Mouse (Mus musculus): ENCODE results near the gene F13a1. TPM values are rescaled to one million over a fixed set of nuclear protein-coding genes. Genes with fewer than 3 reads are reported as not detected.

F13a1 gene
- 7.5 and 8.6 TPM in 2 replicates for polyA plus RNA-seq (2014; fragmentation: Nextera tagmentation; extraction: Ambion mirVana)

DNA sequence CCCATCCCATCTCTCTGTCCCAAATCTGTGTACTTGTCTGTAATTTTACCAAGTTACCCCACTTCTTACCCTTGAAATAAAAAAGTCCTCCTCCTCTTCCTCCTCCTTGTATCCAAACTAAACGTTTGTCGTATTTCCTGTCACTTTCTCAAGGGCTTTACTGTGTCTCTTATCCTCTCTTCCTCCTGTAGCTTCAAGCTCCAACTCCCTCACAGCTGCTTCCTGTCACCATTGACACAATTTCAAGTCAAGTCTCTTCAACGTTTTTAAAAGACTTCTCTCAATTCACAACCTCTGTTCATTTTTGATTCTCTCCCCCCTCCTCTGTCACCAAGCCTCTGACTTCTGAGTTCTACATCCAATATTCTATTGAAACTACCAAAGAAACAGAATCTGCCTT, at the start of gene F13a1:
Gene F13a1, minus strand, starts transcription at position 119 of the 400 bp plus-strand sequence.
- DNase-seq (ENCODE audit: low spot score): no peak
- Histone ChIP-seq H3K4me3 (ENCODE audit: low read depth, low read length) (no peak within 1 kb of the TSS), H3K4me1 (replicated peaks; ENCODE audit: control insufficient read depth, insufficient read depth, low read length) (no peaks in the 10 kb centered on the region), H3K36me3 (ENCODE audit: control insufficient read depth, insufficient read depth, low read length) (no peaks in the 10 kb centered on the region), H3K27me3 (ENCODE audit: control insufficient read depth, insufficient read depth, low read length) (no peaks in the 10 kb centered on the region), H3K9me3 (ENCODE audit: control insufficient read depth, low read length) (no peaks in the 10 kb centered on the region), H3K27ac (ENCODE audit: low read depth, low read length) (no peak within 1 kb of the TSS), H3K4me2 (ENCODE audit: low read depth, low read length, severe bottlenecking) (no peak within 1 kb of the TSS), H3K9ac (ENCODE audit: low read length) (no peak within 1 kb of the TSS)
- no peak for ATAC-seq (replicated peaks; ENCODE audit: low FRiP score)
- 74% methylated on average over 3 of the region's 3 CpGs for WGBS

DNA sequence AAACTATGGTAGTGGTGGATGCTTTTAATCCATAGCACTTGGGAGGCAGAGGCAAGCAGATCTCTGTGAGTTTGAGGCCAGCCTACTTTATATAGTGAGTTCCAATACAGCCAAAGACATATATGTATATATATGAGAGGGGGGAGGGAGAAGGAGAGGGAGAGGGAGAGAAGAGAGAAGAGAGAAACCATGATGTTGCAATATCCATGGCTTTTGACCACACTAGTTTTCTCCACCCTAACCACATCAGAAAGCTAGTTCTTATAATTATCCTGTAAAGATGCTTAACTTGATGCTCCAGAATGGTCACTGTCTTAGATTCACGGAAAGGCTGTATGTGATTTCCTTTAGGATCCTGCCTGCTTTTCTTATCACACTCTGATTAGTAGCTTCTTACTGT, 41.6 kb upstream of the F13a1 start:
- DNase-seq (ENCODE audit: low spot score) (no peak), ATAC-seq (replicated peaks; ENCODE audit: low FRiP score) (no peak)
- no peak overlapping the region for H3K27ac ChIP-seq (ENCODE audit: low read depth, low read length)
- no peak overlapping the region for H3K4me3 ChIP-seq (ENCODE audit: low read depth, low read length)
- H3K4me2 ChIP-seq (ENCODE audit: low read depth, low read length, severe bottlenecking): no peak overlapping the region
- H3K9me3 ChIP-seq (ENCODE audit: control insufficient read depth, low read length): no peaks in the 10 kb centered on the region
- H3K27me3 ChIP-seq (ENCODE audit: control insufficient read depth, insufficient read depth, low read length): no peaks in the 10 kb centered on the region
- H3K4me1 ChIP-seq (replicated peaks; ENCODE audit: control insufficient read depth, insufficient read depth, low read length): no peaks in the 10 kb centered on the region
- no peak overlapping the region for H3K9ac ChIP-seq (ENCODE audit: low read length)
- WGBS: 87% methylated on average over 1 of the region's 1 CpGs
- H3K36me3 ChIP-seq (ENCODE audit: control insufficient read depth, insufficient read depth, low read length): no peaks in the 10 kb centered on the region

DNA sequence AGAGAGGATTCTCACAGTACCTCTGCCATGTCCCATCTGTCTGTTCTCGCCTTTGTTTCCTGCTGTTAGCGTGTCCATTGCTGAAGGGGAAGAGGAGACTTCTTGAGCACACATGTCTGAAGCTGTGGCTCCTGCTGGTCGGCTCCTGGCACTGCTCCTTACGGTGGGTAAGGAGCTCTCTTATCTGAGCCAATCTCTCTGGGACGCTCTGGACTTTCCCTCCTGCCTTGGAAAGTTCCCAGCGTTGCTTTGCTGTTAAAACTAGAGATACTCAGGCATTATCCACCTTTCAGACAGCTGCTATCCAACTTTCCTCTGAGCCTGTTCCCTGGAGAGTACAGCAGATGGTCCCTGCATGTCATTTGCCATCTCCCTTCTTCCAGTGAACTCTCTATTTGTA, 39.1 kb upstream of the F13a1 start:
- no peaks in the 10 kb centered on the region for H3K9me3 ChIP-seq (ENCODE audit: control insufficient read depth, low read length)
- H3K27me3 ChIP-seq (ENCODE audit: control insufficient read depth, insufficient read depth, low read length): no peaks in the 10 kb centered on the region
- no peak for ATAC-seq (replicated peaks; ENCODE audit: low FRiP score)
- H3K9ac ChIP-seq (ENCODE audit: low read length): no peak overlapping the region
- WGBS: 79% methylated on average over 6 of the region's 6 CpGs
- H3K4me2 ChIP-seq (ENCODE audit: low read depth, low read length, severe bottlenecking): no peak overlapping the region
- no peaks in the 10 kb centered on the region for H3K4me1 ChIP-seq (replicated peaks; ENCODE audit: control insufficient read depth, insufficient read depth, low read length)
- no peaks in the 10 kb centered on the region for H3K36me3 ChIP-seq (ENCODE audit: control insufficient read depth, insufficient read depth, low read length)
- H3K4me3 ChIP-seq (ENCODE audit: low read depth, low read length): no peak overlapping the region
- DNase-seq (ENCODE audit: low spot score): no peak
- no peak overlapping the region for H3K27ac ChIP-seq (ENCODE audit: low read depth, low read length)

DNA sequence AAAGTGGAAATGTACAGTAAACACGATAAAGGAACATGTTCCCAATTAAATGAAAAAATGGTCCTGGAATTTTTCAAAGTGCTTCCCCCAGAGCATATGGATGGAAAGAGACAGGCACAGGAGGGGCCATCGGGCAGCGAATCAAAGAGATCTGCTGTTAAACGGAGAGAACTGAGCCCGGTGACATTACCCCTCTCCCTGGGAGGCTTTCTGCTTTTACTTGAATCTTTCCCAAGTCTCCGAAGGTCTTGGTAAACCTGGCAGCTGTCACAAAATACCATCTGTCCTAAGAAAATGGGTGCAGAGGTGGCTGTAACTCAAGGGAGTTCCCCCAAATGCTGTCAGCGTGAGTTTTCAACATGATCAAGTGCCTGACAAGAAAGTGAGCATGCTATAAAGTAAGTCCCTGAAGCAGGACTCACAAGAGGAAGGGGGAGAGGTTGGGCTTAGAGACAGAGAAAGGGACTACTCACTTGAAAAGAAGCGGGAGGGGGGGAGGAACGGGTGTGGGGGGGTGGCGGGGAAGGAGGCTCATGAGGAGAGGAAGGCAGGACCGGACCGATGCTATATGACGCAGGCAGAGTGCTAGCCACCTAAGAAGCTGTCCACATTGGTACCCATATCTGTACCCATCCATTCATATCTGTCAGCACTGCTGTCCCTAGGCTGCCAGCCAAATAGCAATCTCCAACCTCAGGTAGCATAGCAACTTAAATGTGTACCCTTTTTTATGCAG, 31.6 kb upstream of the F13a1 start:
- H3K4me2 ChIP-seq (ENCODE audit: low read depth, low read length, severe bottlenecking): no peak overlapping the region
- H3K9me3 ChIP-seq (ENCODE audit: control insufficient read depth, low read length): no peaks in the 10 kb centered on the region
- DNase-seq (ENCODE audit: low spot score) (no peak), ATAC-seq (replicated peaks; ENCODE audit: low FRiP score) (no peak)
- WGBS: 64% methylated on average over 13 of the region's 13 CpGs
- H3K4me1 ChIP-seq (replicated peaks; ENCODE audit: control insufficient read depth, insufficient read depth, low read length): no peaks in the 10 kb centered on the region
- H3K4me3 ChIP-seq (ENCODE audit: low read depth, low read length): no peak overlapping the region
- H3K36me3 ChIP-seq (ENCODE audit: control insufficient read depth, insufficient read depth, low read length): no peaks in the 10 kb centered on the region
- H3K27ac ChIP-seq (ENCODE audit: low read depth, low read length): no peak overlapping the region
- H3K27me3 ChIP-seq (ENCODE audit: control insufficient read depth, insufficient read depth, low read length): no peaks in the 10 kb centered on the region
- H3K9ac ChIP-seq (ENCODE audit: low read length): no peak overlapping the region

DNA sequence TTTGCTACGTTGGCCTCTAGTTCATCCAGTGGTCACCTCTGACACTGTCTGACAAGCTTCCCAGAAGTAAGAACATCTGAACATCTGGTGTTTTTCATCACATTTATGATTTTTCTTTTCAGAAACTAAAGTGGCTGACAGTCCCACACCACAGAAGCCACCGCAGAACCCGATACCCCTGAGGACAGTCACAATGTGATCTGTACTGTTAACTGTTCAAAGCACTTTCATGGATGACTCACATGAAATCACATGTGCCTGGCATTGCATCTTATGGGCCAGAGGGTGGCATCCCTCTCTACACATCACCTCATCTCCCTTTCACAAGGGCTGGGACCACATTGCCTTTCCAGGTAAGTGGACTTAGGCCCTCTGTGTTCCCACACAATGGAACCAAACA, 21.3 kb upstream of the F13a1 start:
- Histone ChIP-seq H3K27ac (ENCODE audit: low read depth, low read length) (no peak overlapping the region), H3K36me3 (ENCODE audit: control insufficient read depth, insufficient read depth, low read length) (no peaks in the 10 kb centered on the region), H3K27me3 (ENCODE audit: control insufficient read depth, insufficient read depth, low read length) (no peaks in the 10 kb centered on the region), H3K9ac (ENCODE audit: low read length) (no peak overlapping the region), H3K4me3 (ENCODE audit: low read depth, low read length) (no peak overlapping the region), H3K4me2 (ENCODE audit: low read depth, low read length, severe bottlenecking) (no peak overlapping the region), H3K9me3 (ENCODE audit: control insufficient read depth, low read length) (no peaks in the 10 kb centered on the region), H3K4me1 (replicated peaks; ENCODE audit: control insufficient read depth, insufficient read depth, low read length) (no peaks in the 10 kb centered on the region)
- WGBS: 91% methylated on average over 3 of the region's 3 CpGs
- no peak for ATAC-seq (replicated peaks; ENCODE audit: low FRiP score)
- no peak for DNase-seq (ENCODE audit: low spot score)

DNA sequence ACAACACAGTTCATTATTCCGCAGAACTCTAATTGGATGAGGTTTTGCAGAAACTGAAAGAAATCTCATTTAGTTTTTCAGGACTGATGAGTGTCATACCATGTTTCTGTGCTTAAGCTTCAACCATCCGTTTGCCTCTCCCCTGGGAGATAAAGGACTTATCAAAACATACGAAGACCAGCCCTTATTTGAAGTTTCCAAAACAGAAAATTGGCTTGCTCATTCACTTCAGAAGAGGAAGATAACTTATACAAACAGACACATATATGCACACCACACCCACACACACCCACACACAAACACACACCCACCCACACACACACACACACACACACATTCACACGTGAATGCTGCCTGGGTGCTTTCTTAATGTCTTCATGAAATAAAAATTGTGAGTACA, 20.8 kb upstream of the F13a1 start:
- ATAC-seq (replicated peaks; ENCODE audit: low FRiP score) (no peak), DNase-seq (ENCODE audit: low spot score) (no peak)
- no peaks in the 10 kb centered on the region for H3K9me3 ChIP-seq (ENCODE audit: control insufficient read depth, low read length)
- no peak overlapping the region for H3K4me3 ChIP-seq (ENCODE audit: low read depth, low read length)
- no peaks in the 10 kb centered on the region for H3K27me3 ChIP-seq (ENCODE audit: control insufficient read depth, insufficient read depth, low read length)
- no peaks in the 10 kb centered on the region for H3K36me3 ChIP-seq (ENCODE audit: control insufficient read depth, insufficient read depth, low read length)
- no peak overlapping the region for H3K9ac ChIP-seq (ENCODE audit: low read length)
- H3K4me1 ChIP-seq (replicated peaks; ENCODE audit: control insufficient read depth, insufficient read depth, low read length): no peaks in the 10 kb centered on the region
- WGBS: 87% methylated on average over 4 of the region's 4 CpGs
- H3K4me2 ChIP-seq (ENCODE audit: low read depth, low read length, severe bottlenecking): no peak overlapping the region
- no peak overlapping the region for H3K27ac ChIP-seq (ENCODE audit: low read depth, low read length)

DNA sequence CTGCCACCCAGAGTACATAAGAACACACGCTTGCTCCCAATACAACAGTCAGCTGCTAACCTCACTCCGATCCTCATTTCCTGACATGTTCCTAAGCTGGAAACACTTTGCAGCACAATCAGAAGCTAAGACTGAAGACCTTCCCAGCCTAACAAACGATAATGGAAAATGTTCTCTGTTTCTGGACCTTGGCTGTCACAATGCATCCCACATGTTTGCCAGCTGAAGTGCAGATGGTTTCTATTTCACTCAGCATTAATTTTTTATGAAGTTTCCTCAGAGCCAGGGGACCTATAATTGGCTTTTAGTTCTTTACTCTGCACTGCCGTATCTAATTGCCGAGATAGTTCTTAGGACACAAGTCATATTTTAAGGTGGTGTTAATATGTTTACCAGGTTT, 10.8 kb upstream of the F13a1 start:
- Histone ChIP-seq H3K4me3 (ENCODE audit: low read depth, low read length) (no peak overlapping the region), H3K9ac (ENCODE audit: low read length) (no peak overlapping the region), H3K27me3 (ENCODE audit: control insufficient read depth, insufficient read depth, low read length) (no peaks in the 10 kb centered on the region), H3K4me2 (ENCODE audit: low read depth, low read length, severe bottlenecking) (no peak overlapping the region), H3K4me1 (replicated peaks; ENCODE audit: control insufficient read depth, insufficient read depth, low read length) (no peaks in the 10 kb centered on the region), H3K9me3 (ENCODE audit: control insufficient read depth, low read length) (no peaks in the 10 kb centered on the region), H3K27ac (ENCODE audit: low read depth, low read length) (no peak overlapping the region), H3K36me3 (ENCODE audit: control insufficient read depth, insufficient read depth, low read length) (no peaks in the 10 kb centered on the region)
- 87% methylated on average over 5 of the region's 5 CpGs for WGBS
- no peak for ATAC-seq (replicated peaks; ENCODE audit: low FRiP score)
- no peak for DNase-seq (ENCODE audit: low spot score)

DNA sequence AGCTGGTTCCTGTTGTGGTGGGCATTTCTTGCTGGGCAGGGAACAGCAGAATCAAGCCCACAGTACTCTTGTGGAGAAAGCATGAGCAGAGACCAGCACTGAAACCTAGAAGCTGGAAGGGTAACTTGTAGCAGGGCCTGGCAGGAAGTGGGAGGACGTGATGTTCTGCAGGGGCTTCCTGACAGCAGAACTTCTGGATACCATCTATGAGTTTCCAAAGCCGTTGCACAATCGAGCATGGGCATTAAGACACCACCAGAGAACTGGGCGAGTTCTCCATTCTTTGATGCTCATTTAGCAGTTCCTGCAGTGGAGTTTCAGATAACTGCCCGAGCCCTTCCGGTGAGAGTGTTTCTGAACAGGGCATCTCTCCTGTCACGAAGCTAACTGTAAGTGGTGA, 6.6 kb upstream of the F13a1 start:
- 88% methylated on average over 7 of the region's 7 CpGs for WGBS
- H3K4me3 ChIP-seq (ENCODE audit: low read depth, low read length): no peak overlapping the region
- no peaks in the 10 kb centered on the region for H3K4me1 ChIP-seq (replicated peaks; ENCODE audit: control insufficient read depth, insufficient read depth, low read length)
- no peak overlapping the region for H3K4me2 ChIP-seq (ENCODE audit: low read depth, low read length, severe bottlenecking)
- H3K9me3 ChIP-seq (ENCODE audit: control insufficient read depth, low read length): no peaks in the 10 kb centered on the region
- ATAC-seq (replicated peaks; ENCODE audit: low FRiP score) (no peak), DNase-seq (ENCODE audit: low spot score) (no peak)
- H3K27me3 ChIP-seq (ENCODE audit: control insufficient read depth, insufficient read depth, low read length): no peaks in the 10 kb centered on the region
- H3K27ac ChIP-seq (ENCODE audit: low read depth, low read length): no peak overlapping the region
- H3K9ac ChIP-seq (ENCODE audit: low read length): no peak overlapping the region
- H3K36me3 ChIP-seq (ENCODE audit: control insufficient read depth, insufficient read depth, low read length): no peaks in the 10 kb centered on the region

DNA sequence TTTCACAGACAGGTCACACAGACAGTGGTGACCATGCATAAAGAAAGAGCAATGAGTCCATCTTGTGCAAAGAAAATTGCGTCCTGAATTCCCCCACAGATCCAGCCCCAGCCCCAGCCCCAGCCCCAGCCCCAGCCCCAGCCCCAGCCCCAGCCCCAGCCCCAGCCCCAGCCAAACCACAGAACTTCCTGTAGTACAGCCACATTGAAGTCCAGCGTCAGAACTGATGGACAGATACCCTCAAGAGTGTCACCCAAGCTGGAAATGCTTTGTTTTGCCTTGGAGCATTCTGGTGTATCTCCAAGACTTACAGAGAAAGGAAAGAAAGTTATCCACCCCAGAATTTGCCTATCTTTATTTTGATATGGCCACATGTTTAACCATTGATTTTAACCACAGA, 413 bp downstream of the F13a1 start:
- no peaks in the 10 kb centered on the region for H3K36me3 ChIP-seq (ENCODE audit: control insufficient read depth, insufficient read depth, low read length)
- no peak overlapping the region for H3K4me2 ChIP-seq (ENCODE audit: low read depth, low read length, severe bottlenecking)
- H3K27me3 ChIP-seq (ENCODE audit: control insufficient read depth, insufficient read depth, low read length): no peaks in the 10 kb centered on the region
- no peak overlapping the region for H3K4me3 ChIP-seq (ENCODE audit: low read depth, low read length)
- 83% methylated on average over 2 of the region's 2 CpGs for WGBS
- H3K9ac ChIP-seq (ENCODE audit: low read length): no peak overlapping the region
- no peak for ATAC-seq (replicated peaks; ENCODE audit: low FRiP score)
- H3K27ac ChIP-seq (ENCODE audit: low read depth, low read length): no peak overlapping the region
- no peak for DNase-seq (ENCODE audit: low spot score)
- no peaks in the 10 kb centered on the region for H3K9me3 ChIP-seq (ENCODE audit: control insufficient read depth, low read length)
- H3K4me1 ChIP-seq (replicated peaks; ENCODE audit: control insufficient read depth, insufficient read depth, low read length): no peaks in the 10 kb centered on the region

Measured in forebrain, embryonic 11.5 days (tissue).